Mouse (Mus musculus) heart, embryonic 11.5 days (tissue): ENCODE measurements at regions not wholly inside any gene's neighbourhood (a gene's known extent, or its start where the extent isn't known, plus 50 kb on each side); places are given as distances from the start of the nearest gene placed in this dataset.

Experiments used
- ATAC-seq: fragments of 200-750 bp; cut with Nextera tagmentation; replicated peaks from 2 replicates; pipeline ENCODE4 v1.8.0; 2017; ENCODE audit warnings: moderate library complexity; ENCODE audit not compliant: insufficient number of reproducible peaks, low FRiP score, low TSS enrichment
- H3K27ac ChIP-seq: fragments of 300-500 bp; sonication (generic); 2 replicates; pipeline ENCODE4 v1.5.1; 2014; ENCODE audit warnings: mild to moderate bottlenecking, low read depth, low read length
- H3K27me3 ChIP-seq: fragments of 300-500 bp; sonication (generic); 2 replicates; pipeline ENCODE4 v1.6.1; 2014; ENCODE audit warnings: mild to moderate bottlenecking, low read length, mixed read lengths; ENCODE audit not compliant: control insufficient read depth, insufficient read depth
- H3K36me3 ChIP-seq: fragments of 300-500 bp; sonication (generic); 2 replicates; pipeline ENCODE4 v1.6.1; 2014; ENCODE audit warnings: mild to moderate bottlenecking, low read length, moderate library complexity, mixed read lengths; ENCODE audit not compliant: control insufficient read depth, insufficient read depth
- H3K4me1 ChIP-seq: fragments of 300-500 bp; sonication (generic); 2 replicates; pipeline ENCODE4 v1.6.1; 2014; ENCODE audit warnings: low read length; ENCODE audit not compliant: control insufficient read depth, insufficient read depth
- H3K4me2 ChIP-seq: fragments of 300-500 bp; sonication (generic); 2 replicates; pipeline ENCODE4 v1.6.1; 2014; ENCODE audit warnings: mild to moderate bottlenecking, moderate library complexity
- H3K4me3 ChIP-seq: fragments of 300-500 bp; sonication (generic); 2 replicates; pipeline ENCODE4 v1.5.1; 2014; ENCODE audit warnings: low read depth, low read length
- H3K9ac ChIP-seq: fragments of 300-500 bp; sonication (generic); 2 replicates; pipeline ENCODE4 v1.6.1; 2014; ENCODE audit warnings: mild to moderate bottlenecking, low read depth, low read length, moderate library complexity
- H3K9me3 ChIP-seq: fragments of 300-500 bp; sonication (generic); replicated peaks from 2 replicates; pipeline ENCODE4 v1.6.1; 2016; ENCODE audit warnings: low read length; ENCODE audit not compliant: control insufficient read depth
- WGBS: fragments of 180-500 bp; shearing (Covaris S2); extraction: QIAGEN DNeasy Blood & Tissue Kit; methylation state at CpG from one replicate; pipeline ENCODE4 v1.1.7; 2014; ENCODE audit not compliant: insufficient replicate concordance; 5-methylcytosine and 5-hydroxymethylcytosine counted together

DNA sequence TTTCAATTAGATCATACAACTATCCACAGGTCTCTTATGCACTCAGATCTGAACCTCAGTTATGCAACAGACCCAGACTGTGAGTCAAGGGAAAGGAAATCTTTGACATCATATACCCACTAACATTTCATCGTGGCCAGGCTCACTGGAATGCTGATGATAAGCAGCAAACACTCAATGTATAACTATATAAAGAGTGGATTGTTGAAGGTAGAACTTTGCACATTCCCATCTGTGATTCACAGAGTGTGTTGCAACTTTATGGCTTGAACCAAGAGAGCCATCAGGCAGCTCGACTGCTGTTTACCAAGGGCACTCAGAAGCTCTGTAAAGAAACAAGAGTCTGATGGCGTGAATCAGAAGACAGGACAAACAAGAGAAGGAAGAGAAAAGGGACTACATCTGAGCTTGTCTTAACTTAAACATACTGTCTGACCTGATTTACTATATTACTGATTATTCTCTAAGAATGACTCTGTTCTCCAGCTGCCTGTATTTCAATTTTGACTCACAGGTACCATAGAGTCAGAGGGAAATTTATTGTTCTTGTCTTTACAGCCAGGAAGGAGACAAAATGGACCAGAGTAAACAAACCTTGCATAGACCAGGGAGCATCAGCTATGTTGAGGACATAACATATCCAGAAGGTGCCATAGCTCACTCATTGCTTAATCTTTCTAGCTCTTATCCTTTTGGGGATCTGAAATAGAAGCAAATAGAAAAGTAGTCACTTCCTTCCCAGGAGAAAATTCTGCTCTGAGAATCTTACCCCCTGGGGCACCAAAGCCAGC, 180.5 kb upstream of the Epha4 start:
- no peaks in the 10 kb centered on the region for H3K27me3 ChIP-seq
- WGBS = 61% methylated on average over 3 of the region's 3 CpGs
- H3K4me2 ChIP-seq = no peak overlapping the region
- no peaks in the 10 kb centered on the region for H3K9me3 ChIP-seq
- no peak overlapping the region for H3K9ac ChIP-seq
- H3K4me1 ChIP-seq = no peaks in the 10 kb centered on the region
- no peak for ATAC-seq
- H3K36me3 ChIP-seq = no peaks in the 10 kb centered on the region
- no peak overlapping the region for H3K27ac ChIP-seq
- no peak overlapping the region for H3K4me3 ChIP-seq

DNA sequence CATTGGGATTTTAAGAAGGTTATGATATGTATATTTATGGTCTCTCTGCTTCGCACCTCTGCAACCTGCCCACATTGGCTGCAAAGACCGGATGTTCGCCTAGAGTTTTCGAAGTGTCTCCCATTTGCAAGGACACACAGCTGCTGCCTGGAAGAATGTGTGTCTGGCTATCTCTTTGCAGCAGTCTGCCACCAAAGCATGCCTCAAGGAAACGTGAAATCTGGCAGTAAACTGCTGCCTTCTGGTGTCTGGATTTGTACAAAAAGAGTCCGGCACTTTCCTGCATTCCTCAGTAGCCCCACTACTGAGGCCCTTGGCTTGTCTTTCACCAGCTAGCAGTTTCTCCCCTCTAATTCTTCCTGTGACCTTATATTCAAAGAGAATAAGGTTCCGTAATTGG, 148.5 kb upstream of the Epha4 start:
- no peak for ATAC-seq
- Histone ChIP-seq H3K4me1 (peaks cover 3% of the 10 kb centered on the region; the same call in 1 of the 2 replicates), H3K27ac (no peak overlapping the region), H3K36me3 (no peaks in the 10 kb centered on the region), H3K27me3 (no peaks in the 10 kb centered on the region), H3K9me3 (no peaks in the 10 kb centered on the region), H3K4me2 (no peak overlapping the region), H3K9ac (no peak overlapping the region), H3K4me3 (no peak overlapping the region)
- WGBS = 72% methylated on average over 7 of the region's 7 CpGs

DNA sequence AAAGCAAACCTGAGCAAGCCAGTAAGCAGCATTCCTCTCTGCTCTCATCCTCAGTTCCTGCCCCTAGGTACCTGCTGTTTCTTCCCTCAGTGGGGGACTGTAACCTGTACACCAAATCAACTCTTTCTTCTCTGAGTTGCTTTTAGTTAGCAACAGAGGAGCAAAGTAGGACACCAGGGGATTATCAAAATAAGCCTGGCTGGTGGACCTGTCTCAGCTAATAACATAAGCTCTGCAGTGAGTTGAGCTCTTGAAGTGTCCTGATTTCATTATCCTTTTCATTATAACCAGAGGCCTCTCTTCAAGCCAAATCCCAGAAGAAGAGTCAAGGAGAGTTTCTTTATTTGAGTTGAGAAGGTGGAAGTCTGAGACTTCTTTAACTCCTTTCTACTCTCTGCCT, 145.5 kb upstream of the Epha4 start:
- Histone ChIP-seq H3K4me3 (no peak overlapping the region), H3K27ac (no peak overlapping the region), H3K9ac (no peak overlapping the region), H3K9me3 (no peaks in the 10 kb centered on the region), H3K4me2 (no peak overlapping the region), H3K27me3 (no peaks in the 10 kb centered on the region), H3K36me3 (no peaks in the 10 kb centered on the region), H3K4me1 (peaks cover 3% of the 10 kb centered on the region; the same call in 1 of the 2 replicates)
- ATAC-seq = no peak

DNA sequence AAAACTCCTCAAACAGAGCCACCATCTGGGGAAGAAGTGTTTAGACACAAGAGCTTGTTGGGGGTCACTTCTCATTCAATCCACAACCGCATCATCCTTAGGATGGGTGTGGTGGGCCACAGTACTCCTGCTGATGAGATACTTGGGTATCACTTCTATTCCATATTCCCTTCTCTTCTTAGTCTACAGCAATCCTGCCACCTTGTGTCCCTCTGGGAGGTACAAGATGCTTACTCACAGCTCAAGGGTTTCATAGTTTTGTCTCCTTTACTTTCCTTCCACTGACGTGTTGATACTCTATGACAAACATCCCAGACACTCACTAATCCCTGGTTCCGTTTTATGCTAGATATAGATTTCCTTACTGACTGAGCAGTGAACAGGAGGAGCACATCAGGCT, 122.1 kb upstream of the Epha4 start:
- Histone ChIP-seq H3K36me3 (no peaks in the 10 kb centered on the region), H3K9me3 (no peaks in the 10 kb centered on the region), H3K4me1 (no peaks in the 10 kb centered on the region), H3K4me2 (no peak overlapping the region), H3K27me3 (no peaks in the 10 kb centered on the region), H3K4me3 (no peak overlapping the region), H3K27ac (no peak overlapping the region), H3K9ac (no peak overlapping the region)
- 62% methylated on average over 3 of the region's 3 CpGs for WGBS
- no peak for ATAC-seq

DNA sequence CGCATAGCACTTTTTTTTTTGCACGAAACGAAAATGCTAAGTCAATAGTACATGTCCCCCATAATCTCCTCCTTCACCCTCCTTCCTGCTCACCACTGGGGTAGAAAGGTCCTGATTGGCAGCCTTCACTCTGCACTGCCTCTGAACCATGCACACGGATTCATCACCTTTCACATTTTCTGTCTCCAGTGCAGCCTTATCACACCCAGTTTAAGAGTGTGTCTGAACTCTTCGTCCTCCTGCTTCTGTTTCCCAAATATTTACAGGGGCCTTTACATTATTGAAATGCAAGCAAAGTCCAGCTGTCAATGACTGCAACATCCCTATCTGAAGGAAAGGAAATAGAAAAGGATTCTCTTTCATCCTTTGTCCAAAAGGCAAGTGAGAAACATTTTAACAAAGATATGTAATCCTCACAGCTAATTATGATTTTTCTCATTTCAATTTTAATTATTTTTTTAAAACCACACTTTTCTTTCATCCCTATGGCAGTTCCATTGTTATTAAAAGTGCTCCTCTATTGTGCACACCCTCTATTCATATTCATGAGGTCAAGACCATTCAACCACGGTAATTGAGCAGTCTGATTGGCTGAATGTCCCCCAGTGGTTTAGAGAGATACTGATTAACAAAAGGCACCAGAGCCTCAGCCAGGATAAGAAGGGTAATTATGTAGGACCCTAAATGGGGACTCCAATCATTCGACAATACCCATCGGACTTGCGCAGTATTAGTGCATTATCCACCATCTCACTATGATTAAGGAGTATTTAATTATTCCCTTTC, 114.8 kb upstream of the Epha4 start:
- WGBS = 54% methylated on average over 9 of the region's 9 CpGs
- Histone ChIP-seq H3K4me1 (no peaks in the 10 kb centered on the region), H3K9me3 (no peaks in the 10 kb centered on the region), H3K27ac (no peak overlapping the region), H3K4me2 (no peak overlapping the region), H3K9ac (no peak overlapping the region), H3K4me3 (no peak overlapping the region), H3K36me3 (no peaks in the 10 kb centered on the region), H3K27me3 (no peaks in the 10 kb centered on the region)
- ATAC-seq = no peak

DNA sequence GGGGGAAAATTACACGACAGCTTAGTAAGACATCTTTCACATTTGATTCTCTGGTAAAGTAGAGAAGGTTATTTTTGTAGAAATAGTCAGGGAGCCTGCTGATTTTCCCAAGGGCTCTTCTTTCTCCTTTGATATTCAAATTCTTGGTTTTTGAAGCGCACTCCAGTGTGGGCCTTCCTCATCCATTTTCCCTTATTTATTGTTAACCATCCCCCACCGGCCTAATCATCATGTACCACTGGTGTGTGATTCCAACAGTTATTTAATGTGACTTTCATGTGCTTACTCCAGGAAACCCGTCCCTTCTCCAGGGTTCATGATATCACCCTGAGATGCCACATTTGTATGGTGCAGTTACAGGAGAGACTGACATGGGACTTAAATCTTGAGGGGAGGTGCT, 114.0 kb upstream of the Epha4 start:
- no peaks in the 10 kb centered on the region for H3K36me3 ChIP-seq
- no peak overlapping the region for H3K4me3 ChIP-seq
- WGBS = 74% methylated on average over 4 of the region's 4 CpGs
- no peak overlapping the region for H3K27ac ChIP-seq
- no peak overlapping the region for H3K4me2 ChIP-seq
- no peak for ATAC-seq
- no peaks in the 10 kb centered on the region for H3K27me3 ChIP-seq
- no peak overlapping the region for H3K9ac ChIP-seq
- no peaks in the 10 kb centered on the region for H3K9me3 ChIP-seq
- no peaks in the 10 kb centered on the region for H3K4me1 ChIP-seq

DNA sequence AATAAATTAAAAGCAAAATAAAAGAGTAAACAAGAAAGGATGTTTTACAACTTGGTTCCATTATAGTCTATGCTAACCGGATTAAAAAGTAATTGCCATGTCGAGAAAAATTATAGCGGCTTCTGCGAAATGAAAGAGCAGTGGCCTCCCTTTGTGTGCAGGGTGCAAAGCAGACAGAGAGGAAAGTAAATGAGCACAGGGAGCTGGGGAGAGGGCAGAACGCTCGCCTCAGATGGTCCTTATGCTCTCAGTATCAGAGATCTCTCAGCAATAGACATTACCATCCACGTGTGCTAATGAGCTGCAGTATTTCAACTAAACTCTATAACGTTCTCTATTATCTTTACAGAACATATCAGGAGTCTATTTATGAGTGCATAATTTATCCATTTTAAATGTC, 102.6 kb upstream of the Epha4 start:
- ATAC-seq = no peak
- no peak overlapping the region for H3K9ac ChIP-seq
- no peaks in the 10 kb centered on the region for H3K27me3 ChIP-seq
- WGBS = 80% methylated on average over 8 of the region's 8 CpGs
- H3K36me3 ChIP-seq = no peaks in the 10 kb centered on the region
- H3K4me3 ChIP-seq = no peak overlapping the region
- no peaks in the 10 kb centered on the region for H3K4me1 ChIP-seq
- H3K27ac ChIP-seq = no peak overlapping the region
- H3K9me3 ChIP-seq = no peaks in the 10 kb centered on the region
- no peak overlapping the region for H3K4me2 ChIP-seq

DNA sequence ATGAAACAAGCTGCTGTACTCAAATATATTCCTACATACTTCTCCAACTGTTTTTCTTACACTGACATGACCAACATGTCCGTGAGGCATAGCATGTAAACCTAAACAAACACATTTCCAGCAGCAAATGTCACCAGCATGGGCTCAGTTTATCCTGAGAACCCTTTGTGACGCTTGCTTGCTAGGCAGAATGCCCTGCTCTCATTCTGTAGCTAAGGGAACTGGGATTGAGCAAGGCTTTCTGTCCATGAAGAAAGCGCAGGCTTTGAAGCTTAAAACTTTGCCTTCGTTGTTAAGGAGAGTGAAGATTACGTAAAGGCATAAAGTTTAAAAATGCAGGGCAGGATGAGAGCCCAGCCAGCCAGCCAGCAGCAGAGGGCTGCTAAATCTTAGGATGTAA, 85.6 kb upstream of the Epha4 start:
- H3K36me3 ChIP-seq = no peaks in the 10 kb centered on the region
- H3K4me3 ChIP-seq = no peak overlapping the region
- no peak overlapping the region for H3K27ac ChIP-seq
- H3K4me2 ChIP-seq = no peak overlapping the region
- H3K9ac ChIP-seq = no peak overlapping the region
- no peak for ATAC-seq
- 70% methylated on average over 5 of the region's 5 CpGs for WGBS
- H3K27me3 ChIP-seq = no peaks in the 10 kb centered on the region
- no peaks in the 10 kb centered on the region for H3K9me3 ChIP-seq
- no peaks in the 10 kb centered on the region for H3K4me1 ChIP-seq

DNA sequence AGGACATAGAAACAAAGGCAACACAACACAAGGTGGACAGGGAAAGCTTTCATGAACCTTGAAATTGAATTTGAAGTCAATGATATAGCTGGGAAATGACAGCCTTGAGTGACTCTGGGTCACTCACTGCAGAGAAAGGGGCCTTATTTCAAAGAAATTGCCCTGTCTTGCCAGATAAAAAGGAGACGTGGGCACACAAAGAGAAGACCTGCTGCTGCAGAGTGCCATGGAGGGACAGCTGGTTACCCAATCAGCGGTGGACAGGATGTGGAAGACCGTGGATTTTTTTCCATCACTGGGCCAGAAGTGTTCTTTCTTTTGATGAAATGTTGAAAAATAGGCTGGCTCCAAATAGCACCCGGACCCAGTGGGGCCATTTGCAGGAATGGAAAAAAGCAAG, 77.8 kb upstream of the Epha4 start:
- Histone ChIP-seq H3K4me1 (no peaks in the 10 kb centered on the region), H3K4me2 (no peak overlapping the region), H3K9ac (no peak overlapping the region), H3K36me3 (no peaks in the 10 kb centered on the region), H3K27me3 (no peaks in the 10 kb centered on the region), H3K27ac (no peak overlapping the region), H3K4me3 (no peak overlapping the region), H3K9me3 (no peaks in the 10 kb centered on the region)
- 78% methylated on average over 4 of the region's 4 CpGs for WGBS
- ATAC-seq = no peak
